Mouse (Mus musculus): ENCODE data around the gene Htr2a. TPM values are rescaled to one million over a fixed set of nuclear protein-coding genes. Genes with fewer than 3 reads are reported as not detected.

The Htr2a gene
- total and polyA plus RNA-seq, 3 experiments = 0.04 TPM; not detected in 2

GRCm38 (mm10) chr14:74673020-74673350 lies 32.3 kb downstream of the Htr2a start:
- dilution Hi-C loops (cut with MboI; ENCODE audit: extremely low pct_ligation_motif_present, extremely low pct_unique_long_range_greater_than_20kb, low sequenced_read_pairs) = no loop called here

GRCm38 (mm10) chr14:74673584-74673983 lies 32.9 kb downstream of the Htr2a start:
- Histone ChIP-seq H3K4me2 (ENCODE audit: insufficient read depth, low read depth, poor library complexity, severe bottlenecking) (no peak overlapping the region), H3K4me3 (replicated peaks in 1 of 3; ENCODE audit: low read depth in 2 of 3, low read length in 2 of 3, poor library complexity in 1 of 3) (no peak overlapping the region), H3K9me3 (replicated peaks; ENCODE audit: low read length) (no peaks in the 10 kb centered on the region), H3K36me3 (replicated peaks in 1 of 2; ENCODE audit: control insufficient read depth in 1 of 2, insufficient read depth in 1 of 2, low read length in 1 of 2) (no peaks in the 10 kb centered on the region), H3K27me3 (replicated peaks) (no peaks in the 10 kb centered on the region), H3K9ac (ENCODE audit: insufficient read depth, low read depth) (no peak overlapping the region), H3K79me2 (replicated peaks; ENCODE audit: control insufficient read depth, extremely low read depth, insufficient read depth, poor library complexity, severe bottlenecking) (no peaks in the 10 kb centered on the region), H3K27ac (ENCODE audit: insufficient read depth, low read depth) (no peak overlapping the region), H3K4me1 (ENCODE audit: control insufficient read depth in 1 of 2, insufficient read depth in 2 of 2) (peaks cover 0 to 22% of the 10 kb centered on the region in 2 experiments; a peak in 2 of 4 replicates)
- no peak for DNase-seq (ENCODE audit: extremely low read depth)
- in situ Hi-C loops (cut with MboI; ENCODE audit: low pct_ligation_motif_present, low pct_unique_long_range_greater_than_20kb, low sequenced_read_pairs) = no loop called here
- no peak for TF ChIP-seq ZC3H11A (IDR thresholded peaks at IDR 0.05; ENCODE audit: low read depth, low read length)
- no peak for TF ChIP-seq JUN (IDR thresholded peaks at IDR 0.05; ENCODE audit: insufficient read depth, low read depth, low read length)
- TF ChIP-seq KAT2A (IDR thresholded peaks at IDR 0.05; ENCODE audit: insufficient replicate concordance, low read length) = no peak
- no peak for TF ChIP-seq EP300 (IDR thresholded peaks at IDR 0.05; ENCODE audit: low read length)
- no peak for TF ChIP-seq ZKSCAN1 (IDR thresholded peaks at IDR 0.05; ENCODE audit: borderline replicate concordance, low read depth, low read length)
- TF ChIP-seq ETS1 (conservative IDR thresholded peaks at IDR 0.05; ENCODE audit: low read depth, low read length) = no peak
- TF ChIP-seq MXI1 (IDR thresholded peaks at IDR 0.05; ENCODE audit: low read depth, low read length) = no peak
- TF ChIP-seq TCF12 (IDR thresholded peaks at IDR 0.05; ENCODE audit: low read depth, low read length) = no peak
- TF ChIP-seq IRF4 (IDR thresholded peaks at IDR 0.05; ENCODE audit: low read depth, low read length) = no peak
- dilution Hi-C loops (cut with MboI; ENCODE audit: extremely low pct_ligation_motif_present, extremely low pct_unique_long_range_greater_than_20kb, low sequenced_read_pairs) = no loop called here

More at GRCm38 (mm10) chr14:74673020-74673350, 32.3 kb downstream of the Htr2a start:
- Histone ChIP-seq H3K9ac (ENCODE audit: insufficient read depth, low read depth) (no peak overlapping the region), H3K4me3 (replicated peaks in 1 of 3; ENCODE audit: low read depth in 2 of 3, low read length in 2 of 3, poor library complexity in 1 of 3) (no peak overlapping the region), H3K27ac (ENCODE audit: insufficient read depth, low read depth) (no peak overlapping the region), H3K79me2 (replicated peaks; ENCODE audit: control insufficient read depth, extremely low read depth, insufficient read depth, poor library complexity, severe bottlenecking) (no peaks in the 10 kb centered on the region), H3K4me1 (ENCODE audit: control insufficient read depth in 1 of 2, insufficient read depth in 2 of 2) (peaks cover 0 to 19% of the 10 kb centered on the region in 2 experiments; a peak in 2 of 4 replicates), H3K4me2 (ENCODE audit: insufficient read depth, low read depth, poor library complexity, severe bottlenecking) (no peak overlapping the region), H3K9me3 (replicated peaks; ENCODE audit: low read length) (no peaks in the 10 kb centered on the region), H3K27me3 (replicated peaks) (no peaks in the 10 kb centered on the region), H3K36me3 (replicated peaks in 1 of 2; ENCODE audit: control insufficient read depth in 1 of 2, insufficient read depth in 1 of 2, low read length in 1 of 2) (no peaks in the 10 kb centered on the region)
- TF ChIP-seq IRF4 (IDR thresholded peaks at IDR 0.05; ENCODE audit: low read depth, low read length) (no peak), MYC (IDR thresholded peaks at IDR 0.05; ENCODE audit: low read depth, low read length) (no peak), NRF1 (IDR thresholded peaks at IDR 0.05; ENCODE audit: low read depth, low read length) (no peak), JUN (IDR thresholded peaks at IDR 0.05; ENCODE audit: insufficient read depth, low read depth, low read length) (no peak), SMC3 (IDR thresholded peaks at IDR 0.05; ENCODE audit: low read depth, low read length) (no peak), EP300 (IDR thresholded peaks at IDR 0.05; ENCODE audit: low read length) (no peak), MAFK (IDR thresholded peaks at IDR 0.05; ENCODE audit: insufficient replicate concordance, low read length) (no peak), MAZ (IDR thresholded peaks at IDR 0.05; ENCODE audit: low read depth, low read length) (no peak), KAT2A (IDR thresholded peaks at IDR 0.05; ENCODE audit: insufficient replicate concordance, low read length) (no peak), USF2 (conservative IDR thresholded peaks at IDR 0.05; ENCODE audit: low read depth, low read length) (no peak), PAX5 (IDR thresholded peaks at IDR 0.05; ENCODE audit: low read length) (no peak), TCF12 (IDR thresholded peaks at IDR 0.05; ENCODE audit: low read depth, low read length) (no peak), MEF2A (IDR thresholded peaks at IDR 0.05; ENCODE audit: borderline replicate concordance, low read depth, low read length) (no peak), CTCF (conservative IDR thresholded peaks at IDR 0.05 in 1 of 2, IDR thresholded peaks at IDR 0.05 in 1 of 2; ENCODE audit: low read depth in 2 of 2, low read length in 2 of 2) (no peak), GABPA (IDR thresholded peaks at IDR 0.05; ENCODE audit: insufficient replicate concordance, low read depth, low read length) (no peak), POLR2A (IDR thresholded peaks at IDR 0.05; ENCODE audit: low read depth, low read length) (no peak), ZMIZ1 (IDR thresholded peaks at IDR 0.05; ENCODE audit: low read depth, low read length) (no peak), JUND (conservative IDR thresholded peaks at IDR 0.05; ENCODE audit: low read depth, low read length) (no peak), MAX (IDR thresholded peaks at IDR 0.05; ENCODE audit: low read length) (no peak)
- DNase-seq (ENCODE audit: extremely low read depth) = no peak
- in situ Hi-C loops (cut with MboI; ENCODE audit: low pct_ligation_motif_present, low pct_unique_long_range_greater_than_20kb, low sequenced_read_pairs) = no loop called here
